Mouse (Mus musculus): ENCODE results near the gene Katnal1. TPM values are rescaled to one million over a fixed set of nuclear protein-coding genes. Genes with fewer than 3 reads are reported as not detected.

The Katnal1 gene
- polyA plus RNA-seq (2012; rRNA removed), result 8.2 and 9.8 TPM in 2 replicates

GRCm38 (mm10) chr5:148929116-148929449 is at the start of gene Katnal1:
Gene Katnal1 (minus strand): TSS chr5:148929320.

Other genes with a start within 250 kb of the Katnal1 start
- gene Gm42791, start 65.8 kb upstream of the Katnal1 start, polyA plus RNA-seq (2012; rRNA removed), result not detected in 2 replicates

All from ovary, adult 2 months (tissue).